Mouse (Mus musculus): Measurements from ENCODE around the gene Otop1.

Gene Otop1

GRCm38 (mm10) chr5:38275771-38276170 lies at the start of gene Otop1:
Otop1 (plus strand) TSS chr5:38275972.
- peak; percentile 33 for DNase-seq (ENCODE audit: low read depth, low spot score)

GRCm38 (mm10) chr5:38235422-38235821 lies 40.4 kb upstream of the Otop1 start:
- peak; percentile 76 for DNase-seq (ENCODE audit: low read depth, low spot score)

GRCm38 (mm10) chr5:38236627-38237026 lies 39.1 kb upstream of the Otop1 start:
- peak; percentile 62 for DNase-seq (ENCODE audit: low read depth, low spot score)

GRCm38 (mm10) chr5:38240727-38241472 lies 34.9 kb upstream of the Otop1 start:
- no peak for DNase-seq (ENCODE audit: low read depth, low spot score)

GRCm38 (mm10) chr5:38241473-38241834 lies 34.3 kb upstream of the Otop1 start:
- no peak for DNase-seq (ENCODE audit: low read depth, low spot score)

GRCm38 (mm10) chr5:38241966-38242365 lies 33.8 kb upstream of the Otop1 start:
- DNase-seq (ENCODE audit: low read depth, low spot score), result peak; percentile 73

- no peak for DNase-seq (ENCODE audit: low read depth, low spot score)
Observed at GRCm38 (mm10) chr5:38255195-38255594, 20.6 kb upstream of the Otop1 start.

GRCm38 (mm10) chr5:38255644-38256043 lies 20.1 kb upstream of the Otop1 start:
- DNase-seq (ENCODE audit: low read depth, low spot score), result no peak

GRCm38 (mm10) chr5:38256551-38256950 lies 19.2 kb upstream of the Otop1 start:
- DNase-seq (ENCODE audit: low read depth, low spot score), result no peak

GRCm38 (mm10) chr5:38258034-38258772 lies 17.6 kb upstream of the Otop1 start:
- no peak for DNase-seq (ENCODE audit: low read depth, low spot score)

GRCm38 (mm10) chr5:38258773-38259146 lies 17.0 kb upstream of the Otop1 start:
- DNase-seq (ENCODE audit: low read depth, low spot score), result no peak

- no peak for DNase-seq (ENCODE audit: low read depth, low spot score)
Observed at GRCm38 (mm10) chr5:38259455-38260106, 16.2 kb upstream of the Otop1 start.

- peak; percentile 67 for DNase-seq (ENCODE audit: low read depth, low spot score)
Observed at GRCm38 (mm10) chr5:38260107-38260682, 15.6 kb upstream of the Otop1 start, which contains the start of gene Tmem128. Tmem128 (plus strand) TSS chr5:38260185.

- DNase-seq (ENCODE audit: low read depth, low spot score), result no peak
Observed at GRCm38 (mm10) chr5:38270942-38271341, 4.8 kb upstream of the Otop1 start.

GRCm38 (mm10) chr5:38273831-38274230 lies 1.9 kb upstream of the Otop1 start:
- DNase-seq (ENCODE audit: low read depth, low spot score), result no peak

- DNase-seq (ENCODE audit: low read depth, low spot score), result peak; percentile 26
Observed at GRCm38 (mm10) chr5:38276451-38276850, 679 bp downstream of the Otop1 start.

- peak; percentile 51 for DNase-seq (ENCODE audit: low read depth, low spot score)
Observed at GRCm38 (mm10) chr5:38277098-38277866, 1.5 kb downstream of the Otop1 start.

GRCm38 (mm10) chr5:38277936-38278600 lies 2.3 kb downstream of the Otop1 start:
- DNase-seq (ENCODE audit: low read depth, low spot score), result peak; percentile 34

GRCm38 (mm10) chr5:38280075-38280474 lies 4.3 kb downstream of the Otop1 start:
- DNase-seq (ENCODE audit: low read depth, low spot score), result no peak

- no peak for DNase-seq (ENCODE audit: low read depth, low spot score)
Observed at GRCm38 (mm10) chr5:38285724-38286123, 10.0 kb downstream of the Otop1 start.

- DNase-seq (ENCODE audit: low read depth, low spot score), result no peak
Observed at GRCm38 (mm10) chr5:38288476-38288875, 12.7 kb downstream of the Otop1 start.

Measured in ZHBTc4 (cell line).